Mouse (Mus musculus): ENCODE results near the gene Scml4. TPM values are rescaled to one million over a fixed set of nuclear protein-coding genes. Genes with fewer than 3 reads are reported as not detected.

Scml4 gene
- polyA plus RNA-seq, 1 experiment from 2014 or later = 0.15 TPM

DNA sequence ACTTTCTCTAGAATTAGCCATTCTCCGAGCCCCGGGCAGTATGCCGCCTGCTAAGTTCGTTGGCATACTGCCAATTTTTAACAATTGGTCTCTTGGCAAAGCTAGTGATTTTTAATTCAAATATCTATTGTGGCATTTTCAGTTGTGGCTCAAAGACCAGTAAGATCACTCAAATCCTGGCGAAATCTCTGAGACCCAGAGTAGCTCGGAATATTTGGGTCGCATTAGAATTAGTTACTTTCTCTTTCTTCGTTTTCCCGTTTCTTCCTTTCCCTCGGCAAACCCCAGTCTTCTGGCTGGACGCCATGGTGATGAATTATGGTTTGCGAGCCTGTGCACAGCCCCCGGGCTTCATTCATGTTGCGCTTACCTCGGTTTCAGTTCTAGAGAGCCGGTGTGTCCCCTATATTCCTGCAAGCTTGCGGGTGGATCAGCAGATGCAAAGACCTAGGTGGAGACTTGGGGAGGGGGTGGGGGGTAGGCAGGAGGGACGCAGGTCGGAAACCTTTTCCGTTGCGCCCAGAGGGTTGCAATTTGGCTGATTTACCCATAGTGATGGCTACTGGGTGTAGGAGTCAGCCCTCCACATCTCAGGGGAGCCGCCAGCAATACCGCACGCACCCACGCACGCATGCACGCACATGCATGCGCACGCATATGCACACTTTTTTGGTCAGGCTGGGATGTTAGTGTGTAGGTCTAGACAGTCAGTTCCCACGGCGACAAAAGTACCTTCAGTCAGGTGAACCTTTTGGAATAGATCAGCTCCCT, 3.6 kb downstream of the Scml4 start:
- H3K27ac ChIP-seq = no peak overlapping the region
- no peak for ATAC-seq
- H3K4me2 ChIP-seq = peak overlapping the region; percentile 42
- no peaks in the 10 kb centered on the region for H3K4me1 ChIP-seq
- H3K36me3 ChIP-seq = no peaks in the 10 kb centered on the region
- H3K27me3 ChIP-seq (replicated peaks) = peaks cover 21% of the 10 kb centered on the region
- H3K4me3 ChIP-seq = peak overlapping the region; percentile 2; the same call in 1 of the 2 replicates
- H3K9me3 ChIP-seq (replicated peaks) = no peaks in the 10 kb centered on the region
- 45% methylated on average over 31 of the region's 31 CpGs for WGBS (ENCODE audit: insufficient replicate concordance)
- no peak overlapping the region for H3K9ac ChIP-seq

DNA sequence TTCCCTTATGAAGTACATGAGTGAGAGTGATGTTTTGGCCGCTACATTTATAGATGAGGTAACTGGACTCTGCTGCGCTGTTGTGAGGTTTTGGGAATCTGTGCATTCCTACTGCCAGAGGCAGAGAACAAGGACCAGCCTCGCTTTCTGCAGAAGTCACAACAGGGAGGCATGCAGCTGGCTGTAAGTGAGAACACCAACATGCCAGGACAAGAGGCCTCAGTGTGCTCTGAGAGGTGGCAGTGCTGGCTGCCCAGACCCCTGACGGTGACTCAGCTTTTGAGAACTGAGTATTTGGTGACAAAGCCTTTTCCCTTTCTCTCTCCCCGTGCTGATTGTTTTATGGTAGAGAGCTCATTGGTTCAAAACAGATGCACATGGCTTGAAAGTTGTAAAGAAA, 4.5 kb downstream of the Scml4 start:
- ATAC-seq = no peak
- Histone ChIP-seq H3K9ac (no peak overlapping the region), H3K4me2 (no peak overlapping the region), H3K9me3 (replicated peaks) (no peaks in the 10 kb centered on the region), H3K27ac (no peak overlapping the region), H3K36me3 (no peaks in the 10 kb centered on the region), H3K4me3 (no peak overlapping the region), H3K27me3 (replicated peaks) (peaks cover 23% of the 10 kb centered on the region), H3K4me1 (no peaks in the 10 kb centered on the region)
- 49% methylated on average over 5 of the region's 5 CpGs for whole genome bisulfite sequencing (ENCODE audit: insufficient replicate concordance)

GRCm38 (mm10) chr10:42868416-42868815, 8.2 kb downstream of the Scml4 start:
- Histone ChIP-seq H3K4me1 (no peaks in the 10 kb centered on the region), H3K4me2 (no peak overlapping the region), H3K4me3 (no peak overlapping the region), H3K27me3 (replicated peaks) (peaks cover 25% of the 10 kb centered on the region), H3K27ac (no peak overlapping the region), H3K9ac (no peak overlapping the region), H3K9me3 (replicated peaks) (no peaks in the 10 kb centered on the region), H3K36me3 (no peaks in the 10 kb centered on the region)
- 66% methylated on average over 9 of the region's 9 CpGs for WGBS (ENCODE audit: insufficient replicate concordance)
- ATAC-seq = no peak

DNA sequence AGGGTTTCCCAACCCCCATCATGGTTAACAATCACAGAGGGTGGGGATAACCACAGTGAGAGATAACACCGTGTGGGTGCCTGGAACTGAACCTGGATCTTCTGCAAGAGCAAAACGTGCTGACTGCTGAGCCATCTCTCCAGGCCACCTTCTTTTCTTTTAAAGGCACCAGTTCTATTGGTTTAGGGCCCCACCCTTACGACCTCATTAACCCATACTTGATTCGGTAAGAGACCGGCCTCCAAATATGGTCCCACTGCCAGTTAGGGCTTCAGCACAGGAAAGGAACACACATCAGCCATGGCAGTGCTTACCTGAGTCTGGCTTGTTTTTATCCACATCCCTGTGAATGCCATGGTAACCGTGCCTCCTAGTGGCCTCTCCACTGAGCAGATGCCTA, 9.3 kb downstream of the Scml4 start:
- Histone ChIP-seq H3K4me1 (no peaks in the 10 kb centered on the region), H3K4me2 (no peak overlapping the region), H3K4me3 (no peak overlapping the region), H3K27ac (no peak overlapping the region), H3K9ac (no peak overlapping the region), H3K9me3 (replicated peaks) (no peaks in the 10 kb centered on the region), H3K27me3 (replicated peaks) (peaks cover 15% of the 10 kb centered on the region; the same call in 1 of the 2 replicates), H3K36me3 (no peaks in the 10 kb centered on the region)
- no peak for ATAC-seq
- WGBS (ENCODE audit: insufficient replicate concordance) = 48% methylated on average over 6 of the region's 6 CpGs

DNA sequence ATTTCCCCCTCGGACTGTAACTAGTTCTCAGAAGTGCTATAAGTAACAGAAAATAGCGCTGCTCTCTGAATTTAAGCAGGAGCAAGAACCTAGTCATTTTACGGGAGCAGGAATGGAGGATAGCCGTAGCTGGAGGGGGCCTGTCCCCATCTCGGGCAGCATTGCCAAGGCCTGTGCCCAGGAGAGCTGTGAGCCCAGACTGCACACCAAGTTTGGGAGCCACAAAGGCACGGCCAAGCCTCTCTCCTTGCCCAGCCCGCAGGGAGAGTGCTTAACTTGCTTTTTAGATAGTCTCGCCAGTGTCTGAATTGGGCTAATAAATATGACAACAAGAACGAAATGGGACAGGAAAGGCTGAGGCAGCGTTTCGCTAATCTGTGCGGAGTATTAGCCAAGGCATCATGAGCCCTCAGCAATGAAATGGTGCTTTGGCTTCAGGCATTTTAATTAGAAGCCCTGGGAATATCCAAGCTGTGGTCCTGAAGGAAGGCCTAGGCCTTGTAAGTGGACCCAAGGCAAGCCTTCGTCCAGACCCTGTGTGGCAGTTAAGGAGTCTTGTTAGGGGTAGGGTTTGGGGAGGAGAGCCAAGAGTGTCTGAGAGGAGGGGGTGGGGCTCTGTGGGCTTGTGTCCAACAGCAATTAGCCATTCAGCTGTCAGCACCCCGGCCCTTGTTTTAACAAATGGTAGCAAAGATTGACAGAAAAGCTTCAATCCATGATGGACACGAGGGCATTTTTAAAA, 12.3 kb downstream of the Scml4 start:
- no peak overlapping the region for H3K4me2 ChIP-seq
- H3K9me3 ChIP-seq (replicated peaks) = no peaks in the 10 kb centered on the region
- no peak for ATAC-seq
- no peak overlapping the region for H3K27ac ChIP-seq
- H3K27me3 ChIP-seq (replicated peaks) = peaks cover 8% of the 10 kb centered on the region; the same call in 1 of the 2 replicates
- no peaks in the 10 kb centered on the region for H3K36me3 ChIP-seq
- WGBS (ENCODE audit: insufficient replicate concordance) = 71% methylated on average over 15 of the region's 15 CpGs
- H3K4me3 ChIP-seq = no peak overlapping the region
- no peak overlapping the region for H3K9ac ChIP-seq
- H3K4me1 ChIP-seq = no peaks in the 10 kb centered on the region

GRCm38 (mm10) chr10:42873077-42873595, 13.0 kb downstream of the Scml4 start:
- peaks cover 8% of the 10 kb centered on the region; the same call in 1 of the 2 replicates for H3K27me3 ChIP-seq (replicated peaks)
- H3K9me3 ChIP-seq (replicated peaks) = no peaks in the 10 kb centered on the region
- H3K9ac ChIP-seq = no peak overlapping the region
- WGBS (ENCODE audit: insufficient replicate concordance) = 81% methylated on average over 7 of the region's 7 CpGs
- no peaks in the 10 kb centered on the region for H3K36me3 ChIP-seq
- H3K27ac ChIP-seq = no peak overlapping the region
- no peak overlapping the region for H3K4me2 ChIP-seq
- no peak for ATAC-seq
- H3K4me1 ChIP-seq = no peaks in the 10 kb centered on the region
- H3K4me3 ChIP-seq = no peak overlapping the region

- H3K27me3 ChIP-seq (replicated peaks) = 0 out of 2 replicates have a peak, but pooled peaks cover 3% of the 10 kb centered on the region
- WGBS (ENCODE audit: insufficient replicate concordance) = 36% methylated on average over 5 of the region's 5 CpGs
- no peaks in the 10 kb centered on the region for H3K9me3 ChIP-seq (replicated peaks)
- H3K27ac ChIP-seq = no peak overlapping the region
- no peak for ATAC-seq
- H3K4me2 ChIP-seq = no peak overlapping the region
- no peaks in the 10 kb centered on the region for H3K4me1 ChIP-seq
- no peak overlapping the region for H3K9ac ChIP-seq
- H3K4me3 ChIP-seq = no peak overlapping the region
- H3K36me3 ChIP-seq = no peaks in the 10 kb centered on the region
These were observed 16.0 kb downstream of the Scml4 start for GRCm38 (mm10) chr10:42876172-42876571.

GRCm38 (mm10) chr10:42879269-42879681, 19.1 kb downstream of the Scml4 start:
- no peak overlapping the region for H3K9ac ChIP-seq
- no peak for ATAC-seq
- H3K27me3 ChIP-seq (replicated peaks) = no peaks in the 10 kb centered on the region
- no peak overlapping the region for H3K4me3 ChIP-seq
- H3K27ac ChIP-seq = no peak overlapping the region
- H3K4me2 ChIP-seq = no peak overlapping the region
- H3K9me3 ChIP-seq (replicated peaks) = no peaks in the 10 kb centered on the region
- no peaks in the 10 kb centered on the region for H3K4me1 ChIP-seq
- no peaks in the 10 kb centered on the region for H3K36me3 ChIP-seq
- 55% methylated on average over 5 of the region's 5 CpGs for WGBS (ENCODE audit: insufficient replicate concordance)

DNA sequence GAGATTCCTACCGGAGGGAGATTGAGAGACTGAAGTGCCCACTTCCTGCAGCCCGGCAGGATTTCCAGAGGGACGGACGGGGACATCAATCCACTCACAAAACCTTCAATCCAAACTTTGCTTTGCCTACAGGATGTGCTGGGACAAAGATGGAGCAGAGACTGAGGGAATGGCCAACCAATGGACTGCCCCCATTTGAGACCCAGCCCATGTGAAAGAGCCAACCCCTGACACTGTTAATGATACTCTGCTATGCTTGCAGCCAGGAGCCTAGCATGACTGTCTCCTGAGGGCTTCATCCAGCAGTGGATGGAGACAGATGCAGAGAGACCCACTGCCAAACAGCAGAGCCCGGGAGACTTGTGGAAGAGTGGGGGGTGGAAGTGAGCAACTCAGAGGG, 19.5 kb downstream of the Scml4 start:
- no peaks in the 10 kb centered on the region for H3K36me3 ChIP-seq
- 50% methylated on average over 5 of the region's 5 CpGs for WGBS (ENCODE audit: insufficient replicate concordance)
- H3K4me1 ChIP-seq = no peaks in the 10 kb centered on the region
- no peaks in the 10 kb centered on the region for H3K27me3 ChIP-seq (replicated peaks)
- H3K4me3 ChIP-seq = no peak overlapping the region
- no peak for ATAC-seq
- H3K9me3 ChIP-seq (replicated peaks) = no peaks in the 10 kb centered on the region
- H3K27ac ChIP-seq = no peak overlapping the region
- no peak overlapping the region for H3K9ac ChIP-seq
- H3K4me2 ChIP-seq = no peak overlapping the region

GRCm38 (mm10) chr10:42887040-42887439, 26.9 kb downstream of the Scml4 start:
- Histone ChIP-seq H3K27ac (no peak overlapping the region), H3K4me3 (no peak overlapping the region), H3K9me3 (replicated peaks) (no peaks in the 10 kb centered on the region), H3K4me2 (no peak overlapping the region), H3K27me3 (replicated peaks) (no peaks in the 10 kb centered on the region), H3K4me1 (no peaks in the 10 kb centered on the region; the same call in 1 of the 2 replicates), H3K9ac (no peak overlapping the region), H3K36me3 (no peaks in the 10 kb centered on the region)
- 26% methylated on average over 6 of the region's 6 CpGs for WGBS (ENCODE audit: insufficient replicate concordance)
- ATAC-seq = no peak

GRCm38 (mm10) chr10:42888241-42888640, 28.1 kb downstream of the Scml4 start:
- Histone ChIP-seq H3K4me1 (no peaks in the 10 kb centered on the region; the same call in 1 of the 2 replicates), H3K4me2 (no peak overlapping the region), H3K36me3 (no peaks in the 10 kb centered on the region), H3K4me3 (no peak overlapping the region), H3K27ac (no peak overlapping the region), H3K9ac (no peak overlapping the region), H3K9me3 (replicated peaks) (no peaks in the 10 kb centered on the region), H3K27me3 (replicated peaks) (no peaks in the 10 kb centered on the region)
- ATAC-seq = no peak
- 73% methylated on average over 5 of the region's 5 CpGs for WGBS (ENCODE audit: insufficient replicate concordance)

DNA sequence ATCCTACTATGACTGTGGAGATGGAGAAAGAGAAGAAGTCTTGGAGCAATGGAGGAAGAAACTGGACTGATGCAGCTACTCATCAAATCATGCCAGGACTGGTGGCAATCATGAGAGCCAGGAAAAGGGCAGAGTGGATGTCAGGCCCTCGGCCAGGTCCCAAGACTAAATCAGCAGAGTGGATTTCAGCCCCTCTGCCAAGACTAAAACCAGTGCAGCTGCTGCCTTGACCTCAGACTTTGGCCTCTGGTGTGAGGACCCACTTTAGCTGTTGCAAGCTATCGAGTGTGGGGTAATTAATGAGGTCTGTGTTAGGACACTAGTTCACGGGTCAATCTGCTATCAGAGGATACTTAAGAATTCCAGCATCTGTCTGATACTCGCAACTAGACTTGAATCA, 30.2 kb downstream of the Scml4 start:
- 59% methylated on average over 4 of the region's 4 CpGs for WGBS (ENCODE audit: insufficient replicate concordance)
- ATAC-seq = no peak

More for the DNA sequence above, 30.2 kb downstream of the Scml4 start:
- Histone ChIP-seq H3K9me3 (replicated peaks) (no peaks in the 10 kb centered on the region), H3K36me3 (no peaks in the 10 kb centered on the region), H3K4me3 (no peak overlapping the region), H3K4me1 (no peaks in the 10 kb centered on the region; the same call in 1 of the 2 replicates), H3K27me3 (replicated peaks) (no peaks in the 10 kb centered on the region), H3K4me2 (no peak overlapping the region), H3K27ac (no peak overlapping the region), H3K9ac (no peak overlapping the region)
